ENCODE assay signal across 11 mouse cellular contexts in genomic region chr5:113119861-113120465, GRCm38 (mm10). TPM values are rescaled to one million over a fixed set of nuclear protein-coding genes. Genes with fewer than 3 reads are reported as not detected.
DNase-seq lines count a peak whose midpoint lies in the region; ATAC-seq lines count a peak whose summit lies in the region.
"Had no signal": no experiment of that assay in that cellular context is flagged by ENCODE, and none has a peak within 500 bp of the region (broad histone marks: within the 10 kb centered on the region; RNA-seq: fewer than 3 reads in every experiment).

No protein-coding gene starts in this region.

- no peak for DNase-seq in liver, embryonic 11.5 days (ENCODE audit: low spot score)
- no peak for DNase-seq in liver
- peak; percentile 71 to 97 for DNase-seq in left cerebral cortex, postnatal 25 days (ENCODE audit: low spot score in 2 of 2)
- DNase-seq in right cerebral cortex, adult 2 months (ENCODE audit: low spot score in 2 of 2), result peak; percentile 81 to 85
- no peak for DNase-seq in gastrocnemius, postnatal 36 days
- DNase-seq in kidney, postnatal 14 days, result no peak
- DNase-seq in thymus, postnatal 0 days (ENCODE audit: low spot score), result no peak

- 0 out of 2 replicates have a peak, but pooled peaks have one; percentile 6 for ATAC-seq in liver, embryonic 11.5 days (replicated peaks; ENCODE audit: low FRiP score)
- no peak for ATAC-seq in forebrain, embryonic 12.5 days (ENCODE audit: low FRiP score)
- ATAC-seq: Patski had no signal

- H3K27ac ChIP-seq in liver, embryonic 11.5 days (ENCODE audit: low read depth, low read length), result peak overlapping the region; percentile 79
- peak overlapping the region; percentile 69 for H3K27ac ChIP-seq in forebrain, embryonic 12.5 days

- peak overlapping the region; percentile 61 for H3K9ac ChIP-seq in liver, embryonic 11.5 days (ENCODE audit: low read depth, low read length)
- 0 out of 2 replicates have a peak overlapping the region, but pooled peaks have one; percentile 2 for H3K9ac ChIP-seq in forebrain, embryonic 12.5 days
- H3K9ac ChIP-seq: embryonic facial prominence, embryonic 12.5 days had no signal

- peak overlapping the region; percentile 68 for H3K4me2 ChIP-seq in liver, embryonic 11.5 days
- no peak overlapping the region for H3K4me2 ChIP-seq in forebrain, embryonic 12.5 days
- H3K4me2 ChIP-seq: embryonic facial prominence, embryonic 12.5 days had no signal

- intact Hi-C loops in left cerebral cortex, postnatal 25 days (cut with DNase I), result no loop called here
- intact Hi-C loops in gastrocnemius, postnatal 36 days (cut with DNase I), result no loop called here

- H3K9me3 ChIP-seq in liver, embryonic 11.5 days (ENCODE audit: control insufficient read depth, low read length), result no peaks in the 10 kb centered on the region
- H3K9me3 ChIP-seq in forebrain, embryonic 12.5 days, result no peaks in the 10 kb centered on the region
- H3K9me3 ChIP-seq: embryonic facial prominence, embryonic 12.5 days had no signal

- H3K4me1 ChIP-seq in liver, embryonic 11.5 days (replicated peaks; ENCODE audit: control insufficient read depth, insufficient read depth, low read length), result peaks cover 52% of the 10 kb centered on the region
- H3K4me1 ChIP-seq in forebrain, embryonic 12.5 days, result peaks cover 42% of the 10 kb centered on the region

- no peaks in the 10 kb centered on the region for H3K36me3 ChIP-seq in liver, embryonic 11.5 days (ENCODE audit: control insufficient read depth, insufficient read depth, low read length)
- H3K36me3 ChIP-seq in forebrain, embryonic 12.5 days (replicated peaks), result no peaks in the 10 kb centered on the region
- H3K36me3 ChIP-seq: embryonic facial prominence, embryonic 12.5 days had no signal

- H3K4me3 ChIP-seq in liver, embryonic 11.5 days (ENCODE audit: low read depth, low read length), result peak overlapping the region; percentile 33
- H3K4me3 ChIP-seq in forebrain, embryonic 12.5 days (replicated peaks), result no peak overlapping the region
- H3K4me3 ChIP-seq: embryonic facial prominence, embryonic 12.5 days had no signal

- 19% methylated on average over 13 of the region's 13 CpGs for WGBS in liver, embryonic 11.5 days
- WGBS in forebrain, embryonic 12.5 days, result 42% methylated on average over 13 of the region's 13 CpGs

- H3K27me3 ChIP-seq in liver, embryonic 11.5 days (replicated peaks; ENCODE audit: control insufficient read depth, insufficient read depth, low read length), result no peaks in the 10 kb centered on the region
- H3K27me3 ChIP-seq in forebrain, embryonic 12.5 days, result no peaks in the 10 kb centered on the region
- H3K27me3 ChIP-seq: embryonic facial prominence, embryonic 12.5 days; Patski had no signal

RNA-seq across cellular contexts. Expression of gene Crybb3, which starts 38.6 kb away (rescaled TPM):
- 0.27 and 0.49 TPM in 2 replicates for polyA plus RNA-seq in liver, embryonic 11.5 days (2014; fragmentation: Nextera tagmentation; extraction: Ambion mirVana)
- polyA plus RNA-seq in forebrain, embryonic 12.5 days (2016; fragmentation: Nextera tagmentation; extraction: Ambion mirVana), result 0.95 and 1.1 TPM in 2 replicates
- 1 to 10 TPM in 1 of 2 experiments, under 1 TPM in 1; 0.69 to 1.7 TPM for total RNA-seq in left cerebral cortex, postnatal 25 days (2021)
- total RNA-seq in gastrocnemius, postnatal 36 days (2021), result under 1 TPM; 0.54 to 0.66 TPM
- 1.0 and 1.2 TPM in 2 replicates for polyA plus RNA-seq in thymus, postnatal 0 days (2015; fragmentation: Nextera tagmentation; extraction: Ambion mirVana)

RNA-seq across cellular contexts. Expression of gene Crybb2, which starts 50.0 kb away (rescaled TPM):
- not detected in 2 replicates for polyA plus RNA-seq in liver, embryonic 11.5 days (2014; fragmentation: Nextera tagmentation; extraction: Ambion mirVana)
- polyA plus RNA-seq in forebrain, embryonic 12.5 days (2016; fragmentation: Nextera tagmentation; extraction: Ambion mirVana), result not detected in 2 replicates
- total RNA-seq in left cerebral cortex, postnatal 25 days (2021), result not detected
- not detected for total RNA-seq in gastrocnemius, postnatal 36 days (2021)
- 0.26 and 0.80 TPM in 2 replicates for polyA plus RNA-seq in thymus, postnatal 0 days (2015; fragmentation: Nextera tagmentation; extraction: Ambion mirVana)
- total RNA-seq: layer of hippocampus, postnatal 14 days had no signal
- polyA plus RNA-seq: embryonic facial prominence, embryonic 12.5 days; Patski had no signal

Comparison
In these comparisons a context has a peak if more than half of its experiments do, and no peak if none do; other contexts are left out.
1. DNase-seq: peak in left cerebral cortex, postnatal 25 days (2 of 2) and right cerebral cortex, adult 2 months (2 of 2); none in liver, embryonic 11.5 days (single experiment), liver (single experiment), gastrocnemius, postnatal 36 days (0 of 2), kidney, postnatal 14 days (single experiment) and thymus, postnatal 0 days (single experiment).